ENCODE assay signal across 9 mouse cellular contexts in genomic region chr1:169747473-169747872, GRCm38 (mm10). TPM values are rescaled to one million over a fixed set of nuclear protein-coding genes. Genes with fewer than 3 reads are reported as not detected.
DNase-seq lines count a peak whose midpoint lies in the region; ATAC-seq and TF ChIP-seq lines count a peak whose summit lies in the region.
"Had no signal": no experiment of that assay in that cellular context is flagged by ENCODE, and none has a peak within 500 bp of the region (broad histone marks: within the 10 kb centered on the region; RNA-seq: fewer than 3 reads in every experiment).

Gene Rgs4 (minus strand): TSS chr1:169747642.

- H3K9me3 ChIP-seq in embryonic facial prominence, embryonic 15.5 days (replicated peaks): no peaks in the 10 kb centered on the region
- no peaks in the 10 kb centered on the region for H3K9me3 ChIP-seq in heart, embryonic 10.5 days
- H3K9me3 ChIP-seq in kidney, embryonic 14.5 days (ENCODE audit: control insufficient read depth, low read length): no peaks in the 10 kb centered on the region
- H3K9me3 ChIP-seq in limb, embryonic 11.5 days (ENCODE audit: control insufficient read depth, low read length): no peaks in the 10 kb centered on the region
- no peaks in the 10 kb centered on the region for H3K9me3 ChIP-seq in midbrain, embryonic 15.5 days
- H3K9me3 ChIP-seq in stomach, postnatal 0 days (ENCODE audit: control insufficient read depth, low read length): no peaks in the 10 kb centered on the region

- peaks cover 4% of the 10 kb centered on the region; the same call in 1 of the 2 replicates for H3K4me1 ChIP-seq in embryonic facial prominence, embryonic 15.5 days
- peaks cover 21% of the 10 kb centered on the region; the same call in 1 of the 2 replicates for H3K4me1 ChIP-seq in heart, embryonic 10.5 days
- peaks cover 4% of the 10 kb centered on the region; the same call in 1 of the 2 replicates for H3K4me1 ChIP-seq in kidney, embryonic 14.5 days (ENCODE audit: control insufficient read depth, insufficient read depth, low read length)
- H3K4me1 ChIP-seq in limb, embryonic 11.5 days (ENCODE audit: control insufficient read depth, insufficient read depth, low read length): no peaks in the 10 kb centered on the region
- H3K4me1 ChIP-seq in midbrain, embryonic 15.5 days: peaks cover 22% of the 10 kb centered on the region
- H3K4me1 ChIP-seq in stomach, postnatal 0 days (replicated peaks; ENCODE audit: control insufficient read depth, insufficient read depth): no peaks in the 10 kb centered on the region

- no peak for TF ChIP-seq CTCF in stomach, postnatal 0 days (IDR thresholded peaks at IDR 0.05; ENCODE audit: low read depth)

- peak within 1 kb of the TSS; percentile 37 for H3K4me3 ChIP-seq in embryonic facial prominence, embryonic 15.5 days (replicated peaks)
- H3K4me3 ChIP-seq in heart, embryonic 10.5 days: peak within 1 kb of the TSS; percentile 51
- H3K4me3 ChIP-seq in kidney, embryonic 14.5 days (ENCODE audit: low read length): peak within 1 kb of the TSS; percentile 30
- peak within 1 kb of the TSS; percentile 14; the same call in 1 of the 2 replicates for H3K4me3 ChIP-seq in limb, embryonic 11.5 days (ENCODE audit: low read depth, low read length)
- H3K4me3 ChIP-seq in midbrain, embryonic 15.5 days: peak within 1 kb of the TSS; percentile 42
- H3K4me3 ChIP-seq in stomach, postnatal 0 days (ENCODE audit: low read depth, low read length): peak within 1 kb of the TSS; percentile 27
- H3K4me3 ChIP-seq: erythroblast, embryonic 14.5 days had no signal

- no peak within 1 kb of the TSS for H3K27ac ChIP-seq in embryonic facial prominence, embryonic 15.5 days (replicated peaks)
- H3K27ac ChIP-seq in heart, embryonic 10.5 days: no peak within 1 kb of the TSS
- H3K27ac ChIP-seq in kidney, embryonic 14.5 days (ENCODE audit: low read depth, low read length): no peak within 1 kb of the TSS
- H3K27ac ChIP-seq in limb, embryonic 11.5 days (replicated peaks; ENCODE audit: low read depth, low read length): no peak within 1 kb of the TSS
- H3K27ac ChIP-seq in midbrain, embryonic 15.5 days: peak within 1 kb of the TSS; percentile 83
- H3K27ac ChIP-seq in stomach, postnatal 0 days (replicated peaks): no peak within 1 kb of the TSS

- peaks cover 10% of the 10 kb centered on the region for H3K27me3 ChIP-seq in embryonic facial prominence, embryonic 15.5 days
- H3K27me3 ChIP-seq in heart, embryonic 10.5 days (ENCODE audit: insufficient read depth, poor library complexity, severe bottlenecking): 0 out of 2 replicates have a peak, but pooled peaks cover 3% of the 10 kb centered on the region
- peaks cover 19% of the 10 kb centered on the region; the same call in 1 of the 2 replicates for H3K27me3 ChIP-seq in kidney, embryonic 14.5 days (ENCODE audit: control insufficient read depth, insufficient read depth, low read length)
- H3K27me3 ChIP-seq in limb, embryonic 11.5 days (ENCODE audit: control insufficient read depth, insufficient read depth, low read length): peaks cover 6% of the 10 kb centered on the region; the same call in 1 of the 2 replicates
- H3K27me3 ChIP-seq in midbrain, embryonic 15.5 days (replicated peaks): no peaks in the 10 kb centered on the region
- H3K27me3 ChIP-seq in stomach, postnatal 0 days (ENCODE audit: control insufficient read depth, insufficient read depth, low read length): no peaks in the 10 kb centered on the region

- no peak within 1 kb of the TSS for H3K9ac ChIP-seq in embryonic facial prominence, embryonic 15.5 days
- no peak within 1 kb of the TSS for H3K9ac ChIP-seq in kidney, embryonic 14.5 days (ENCODE audit: low read depth, low read length)
- no peak within 1 kb of the TSS for H3K9ac ChIP-seq in limb, embryonic 11.5 days (ENCODE audit: low read length)
- peak within 1 kb of the TSS; percentile 46 for H3K9ac ChIP-seq in midbrain, embryonic 15.5 days
- H3K9ac ChIP-seq in stomach, postnatal 0 days (ENCODE audit: low read length): no peak within 1 kb of the TSS

- peak; percentile 86 for ATAC-seq in embryonic facial prominence, embryonic 15.5 days (ENCODE audit: insufficient number of reproducible peaks, low FRiP score, low TSS enrichment, low read depth)
- peak; percentile 89; the same call in 1 of the 2 replicates for ATAC-seq in kidney, embryonic 14.5 days (ENCODE audit: low FRiP score, low TSS enrichment)
- 0 out of 2 replicates have a peak, but pooled peaks have one; percentile 65 for ATAC-seq in limb, embryonic 11.5 days (ENCODE audit: insufficient number of reproducible peaks, low FRiP score, low TSS enrichment, low read depth)
- peak; percentile 98 for ATAC-seq in midbrain, embryonic 15.5 days (replicated peaks)
- ATAC-seq in stomach, postnatal 0 days (ENCODE audit: low FRiP score, low TSS enrichment): no peak; the same call in 1 of the 2 replicates
- ATAC-seq in megakaryocyte-erythroid progenitor cell, adult 5-6 weeks (replicated peaks; ENCODE audit: low FRiP score, low TSS enrichment, poor library complexity, severe bottlenecking): no peak

- no peak for TF ChIP-seq EP300 in stomach, postnatal 0 days (optimal IDR thresholded peaks at IDR 0.05)

- H3K4me2 ChIP-seq in embryonic facial prominence, embryonic 15.5 days (replicated peaks): peak within 1 kb of the TSS; percentile 58
- peak within 1 kb of the TSS; percentile 48 for H3K4me2 ChIP-seq in kidney, embryonic 14.5 days (replicated peaks; ENCODE audit: low read depth, low read length)
- H3K4me2 ChIP-seq in limb, embryonic 11.5 days (ENCODE audit: low read depth, severe bottlenecking): peak within 1 kb of the TSS; percentile 51
- peak within 1 kb of the TSS; percentile 66 for H3K4me2 ChIP-seq in midbrain, embryonic 15.5 days
- peak within 1 kb of the TSS; percentile 38 for H3K4me2 ChIP-seq in stomach, postnatal 0 days (replicated peaks; ENCODE audit: low read depth)

- no peaks in the 10 kb centered on the region for H3K36me3 ChIP-seq in embryonic facial prominence, embryonic 15.5 days
- H3K36me3 ChIP-seq in heart, embryonic 10.5 days: no peaks in the 10 kb centered on the region
- H3K36me3 ChIP-seq in kidney, embryonic 14.5 days (ENCODE audit: control insufficient read depth, insufficient read depth, low read length): no peaks in the 10 kb centered on the region
- H3K36me3 ChIP-seq in limb, embryonic 11.5 days (ENCODE audit: control insufficient read depth, insufficient read depth, low read length): no peaks in the 10 kb centered on the region
- no peaks in the 10 kb centered on the region for H3K36me3 ChIP-seq in midbrain, embryonic 15.5 days (replicated peaks)
- no peaks in the 10 kb centered on the region for H3K36me3 ChIP-seq in stomach, postnatal 0 days (ENCODE audit: control insufficient read depth, insufficient read depth, low read length)

- WGBS in embryonic facial prominence, embryonic 15.5 days: 1% methylated on average over 16 of the region's 16 CpGs
- WGBS in heart, embryonic 10.5 days: 2% methylated on average over 16 of the region's 16 CpGs
- under 1% methylated on average over 16 of the region's 16 CpGs for WGBS in kidney, embryonic 14.5 days
- WGBS in limb, embryonic 11.5 days: 3% methylated on average over 16 of the region's 16 CpGs
- WGBS in midbrain, embryonic 15.5 days: 0% methylated on average over 16 of the region's 16 CpGs
- 2% methylated on average over 16 of the region's 16 CpGs for WGBS in stomach, postnatal 0 days

- DNase-seq in brain, embryonic 18.5 days (ENCODE audit: low read depth, low spot score): peak; percentile 68
- DNase-seq in heart, embryonic 10.5 days (ENCODE audit: low spot score): peak; percentile 87
- DNase-seq in limb, embryonic 11.5 days (ENCODE audit: low spot score): peak; percentile 66
- peak; percentile 27 for DNase-seq in stomach, postnatal 0 days (ENCODE audit: low spot score)

RNA-seq across cellular contexts. Expression of gene Rgs4, which starts in this region (rescaled TPM):
- 3.3 and 3.6 TPM in 2 replicates for polyA plus RNA-seq in embryonic facial prominence, embryonic 15.5 days (2015; fragmentation: Nextera tagmentation; extraction: Ambion mirVana)
- polyA plus RNA-seq in heart, embryonic 10.5 days (2016; fragmentation: Nextera tagmentation; extraction: Ambion mirVana): 1.2 and 3.6 TPM in 2 replicates
- 0.56 and 0.76 TPM in 2 replicates for polyA plus RNA-seq in kidney, embryonic 14.5 days (2014; fragmentation: Nextera tagmentation; extraction: Ambion mirVana)
- polyA plus RNA-seq in limb, embryonic 11.5 days (2014; fragmentation: Nextera tagmentation; extraction: Ambion mirVana): 0.41 TPM in 2 replicates
- 50.1 and 60.4 TPM in 2 replicates for polyA plus RNA-seq in midbrain, embryonic 15.5 days (2015; fragmentation: Nextera tagmentation; extraction: Ambion mirVana)
- polyA plus RNA-seq in stomach, postnatal 0 days (2015; fragmentation: Nextera tagmentation; extraction: Ambion mirVana): 8.4 TPM in 2 replicates
- total RNA-seq in megakaryocyte-erythroid progenitor cell, adult 5-6 weeks (2014; fragmentation: Nextera tagmentation): not detected in 2 replicates
- not detected in 2 replicates for total RNA-seq in megakaryocyte-erythroid progenitor cell, adult 5-6 weeks (2017)
- polyA plus RNA-seq: erythroblast, embryonic 14.5 days had no signal

Comparison
In these comparisons a context has a peak if more than half of its experiments do, and no peak if none do; other contexts are left out.
1. Peak in ATAC-seq, H3K4me3 ChIP-seq and H3K4me2 ChIP-seq in kidney, embryonic 14.5 days; RNA of the gene not detected or under 1 TPM.
2. Peak in DNase-seq, ATAC-seq, H3K4me3 ChIP-seq and H3K4me2 ChIP-seq in limb, embryonic 11.5 days; RNA of the gene not detected or under 1 TPM.
3. DNase-seq: peak in every context shown above with its lines; median percentile 87 in heart, embryonic 10.5 days; 68 in brain, embryonic 18.5 days; 66 in limb, embryonic 11.5 days; 27 in stomach, postnatal 0 days.
4. ATAC-seq: peak in embryonic facial prominence, embryonic 15.5 days (single experiment) and midbrain, embryonic 15.5 days (single experiment); none in stomach, postnatal 0 days (single experiment) and megakaryocyte-erythroid progenitor cell, adult 5-6 weeks (single experiment).
5. Peak in every context shown above with its lines, with median percentiles within 50 percentile points of each other: H3K4me2 ChIP-seq and H3K4me3 ChIP-seq.